Mouse (Mus musculus): ENCODE measurements around the gene Prkcz.

Prkcz gene

GRCm38 (mm10) chr4:155315031-155315430 is 46.1 kb downstream of the Prkcz start:
- DNase-seq (ENCODE audit: low spot score in 2 of 2), result no peak

GRCm38 (mm10) chr4:155308679-155309078 is 52.5 kb downstream of the Prkcz start:
- DNase-seq (ENCODE audit: low spot score in 2 of 2), result no peak

- peak; percentile 88 to 91 for DNase-seq (ENCODE audit: low spot score in 2 of 2)
Observed at GRCm38 (mm10) chr4:155308068-155308467, 53.1 kb downstream of the Prkcz start.

GRCm38 (mm10) chr4:155307591-155307990 is 53.6 kb downstream of the Prkcz start:
- no peak for DNase-seq (ENCODE audit: low spot score in 2 of 2)

- no peak for DNase-seq (ENCODE audit: low spot score in 2 of 2)
Observed at GRCm38 (mm10) chr4:155306356-155307242, 54.6 kb downstream of the Prkcz start.

GRCm38 (mm10) chr4:155305531-155306031 is 55.6 kb downstream of the Prkcz start:
- DNase-seq (ENCODE audit: low spot score in 2 of 2), result peak; percentile 62 to 83

GRCm38 (mm10) chr4:155304508-155305096 is 56.6 kb downstream of the Prkcz start:
- DNase-seq (ENCODE audit: low spot score in 2 of 2), result no peak

GRCm38 (mm10) chr4:155301965-155302364 is 59.2 kb downstream of the Prkcz start:
- no peak for DNase-seq (ENCODE audit: low spot score in 2 of 2)

- no peak for DNase-seq (ENCODE audit: low spot score in 2 of 2)
Observed at GRCm38 (mm10) chr4:155301098-155301447, 60.1 kb downstream of the Prkcz start.

GRCm38 (mm10) chr4:155300421-155301097 is 60.6 kb downstream of the Prkcz start:
- no peak for DNase-seq (ENCODE audit: low spot score in 2 of 2)

GRCm38 (mm10) chr4:155298826-155299225 is 62.3 kb downstream of the Prkcz start:
- DNase-seq (ENCODE audit: low spot score in 2 of 2), result no peak

- DNase-seq (ENCODE audit: low spot score in 2 of 2), result no peak
Observed at GRCm38 (mm10) chr4:155297057-155297456, 64.1 kb downstream of the Prkcz start.

GRCm38 (mm10) chr4:155295996-155296395 is 65.2 kb downstream of the Prkcz start:
- peak; percentile 67 to 87 for DNase-seq (ENCODE audit: low spot score in 2 of 2)

GRCm38 (mm10) chr4:155295026-155295590 is 66.1 kb downstream of the Prkcz start:
- no peak for DNase-seq (ENCODE audit: low spot score in 2 of 2)

- no peak for DNase-seq (ENCODE audit: low spot score in 2 of 2)
Observed at GRCm38 (mm10) chr4:155294381-155294780, 66.8 kb downstream of the Prkcz start.

GRCm38 (mm10) chr4:155292863-155293262 is 68.3 kb downstream of the Prkcz start:
- no peak for DNase-seq (ENCODE audit: low spot score in 2 of 2)

- no peak for DNase-seq (ENCODE audit: low spot score in 2 of 2)
Observed at GRCm38 (mm10) chr4:155290045-155290444, 71.1 kb downstream of the Prkcz start.

- DNase-seq (ENCODE audit: low spot score in 2 of 2), result no peak
Observed at GRCm38 (mm10) chr4:155288586-155288985, 72.6 kb downstream of the Prkcz start.

- DNase-seq (ENCODE audit: low spot score in 2 of 2), result no peak
Observed at GRCm38 (mm10) chr4:155287713-155288112, 73.4 kb downstream of the Prkcz start.

GRCm38 (mm10) chr4:155286090-155286489 is 75.1 kb downstream of the Prkcz start:
- DNase-seq (ENCODE audit: low spot score in 2 of 2), result no peak

GRCm38 (mm10) chr4:155284521-155285379 is 76.4 kb downstream of the Prkcz start:
- no peak for DNase-seq (ENCODE audit: low spot score in 2 of 2)

Measured in frontal cortex, postnatal 36 days (tissue).